Comparison of ENCODE assay signal across 8 mouse cellular contexts in the genomic region with DNA sequence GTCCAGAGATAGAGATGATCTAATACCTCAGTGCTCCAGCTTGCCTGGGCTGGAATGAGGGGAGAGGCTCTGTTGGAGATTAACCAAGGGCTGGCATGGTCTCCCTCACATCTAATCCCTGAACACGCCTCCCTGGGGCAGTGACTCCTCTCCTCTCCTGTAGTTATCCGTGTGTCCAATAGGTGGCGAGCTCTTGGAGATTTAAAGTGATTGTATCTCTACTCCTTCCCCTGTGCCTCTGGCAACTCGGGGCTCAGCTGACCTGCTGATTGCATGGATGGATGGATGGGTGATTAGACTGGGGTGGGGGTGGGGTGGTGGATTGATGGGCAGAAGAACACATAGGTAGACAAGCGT. TPM values are rescaled to one million over a fixed set of nuclear protein-coding genes. Genes with fewer than 3 reads are reported as not detected.
DNase-seq lines count a peak whose midpoint lies in the region; ATAC-seq lines count a peak whose summit lies in the region.

No protein-coding gene starts in this region.

- ATAC-seq in heart, embryonic 12.5 days (ENCODE audit: insufficient number of reproducible peaks, low FRiP score) = no peak
- ATAC-seq in megakaryocyte, adult 5-6 weeks (ENCODE audit: poor library complexity, severe bottlenecking) = peak; percentile 71

- WGBS in heart, embryonic 12.5 days = 18% methylated on average over 5 of the region's 5 CpGs

- no peaks in the 10 kb centered on the region for H3K9me3 ChIP-seq in heart, embryonic 12.5 days (replicated peaks)

- peak; percentile 96 for DNase-seq in heart, adult 11 months
- DNase-seq in B cell, adult 2 months = peak; percentile 63 to 66
- DNase-seq in c-Kit-positive CD71-positive TER-119-negative erythroid progenitor cells, embryonic 14.5 days (ENCODE audit: low read depth) = peak; percentile 59
- DNase-seq in gastrocnemius, postnatal 14 days = peak; percentile 86
- DNase-seq in kidney, postnatal 14 days = peak; percentile 88
- peak; percentile 75 for DNase-seq in yolk sac, embryonic 10.5 days (ENCODE audit: low spot score)

- H3K4me2 ChIP-seq in heart, embryonic 12.5 days = no peak overlapping the region

- intact Hi-C loops in gastrocnemius, postnatal 14 days (cut with DNase I; ENCODE audit: low total_unique reads) = no loop called here

- H3K4me3 ChIP-seq in heart, embryonic 12.5 days = no peak overlapping the region

- H3K4me1 ChIP-seq in heart, embryonic 12.5 days (replicated peaks) = peaks cover 85% of the 10 kb centered on the region

- H3K27me3 ChIP-seq in heart, embryonic 12.5 days (replicated peaks) = no peaks in the 10 kb centered on the region

- H3K9ac ChIP-seq in heart, embryonic 12.5 days = no peak overlapping the region

- H3K27ac ChIP-seq in heart, embryonic 12.5 days (ENCODE audit: poor library complexity, severe bottlenecking) = no peak overlapping the region

- peaks cover 14% of the 10 kb centered on the region for H3K36me3 ChIP-seq in heart, embryonic 12.5 days

RNA-seq across cellular contexts. Expression of a gene that starts 9.9 kb away (rescaled TPM):
- 51.7 and 62.5 TPM in 2 replicates for polyA plus RNA-seq in heart, embryonic 12.5 days (2016; fragmentation: Nextera tagmentation; extraction: Ambion mirVana)
- 100 to 1,000 TPM; 142 to 224 TPM for total RNA-seq in gastrocnemius, postnatal 14 days (2021)
- 1.3 and 4.5 TPM in 2 replicates for total RNA-seq in megakaryocyte, adult 5-6 weeks (2015)
- 1.1 and 1.3 TPM in 2 replicates for total RNA-seq in megakaryocyte, adult 5-6 weeks (2017)

RNA-seq across cellular contexts. Expression of a gene that starts 24.8 kb away (rescaled TPM):
- not detected in 2 replicates for polyA plus RNA-seq in heart, embryonic 12.5 days (2016; fragmentation: Nextera tagmentation; extraction: Ambion mirVana)
- total RNA-seq in gastrocnemius, postnatal 14 days (2021) = under 1 TPM in 1 of 2 experiments, not detected in 1; 0.06 TPM
- total RNA-seq in megakaryocyte, adult 5-6 weeks (2015) = not detected in 2 replicates
- 0.24 TPM in 1 of 2 replicates, not detected in the other for total RNA-seq in megakaryocyte, adult 5-6 weeks (2017)

RNA-seq across cellular contexts. Expression of a gene that starts 30.3 kb away (rescaled TPM):
- polyA plus RNA-seq in heart, embryonic 12.5 days (2016; fragmentation: Nextera tagmentation; extraction: Ambion mirVana) = 0.67 and 1.1 TPM in 2 replicates
- 10 to 100 TPM; 22.9 to 25.7 TPM for total RNA-seq in gastrocnemius, postnatal 14 days (2021)
- total RNA-seq in megakaryocyte, adult 5-6 weeks (2015) = 0.27 TPM in 1 of 2 replicates, not detected in the other
- total RNA-seq in megakaryocyte, adult 5-6 weeks (2017) = 0.40 TPM in 1 of 2 replicates, not detected in the other

RNA-seq across cellular contexts. Expression of a gene that starts 33.6 kb away (rescaled TPM):
- polyA plus RNA-seq in heart, embryonic 12.5 days (2016; fragmentation: Nextera tagmentation; extraction: Ambion mirVana) = 1.1 and 1.5 TPM in 2 replicates
- 10 to 100 TPM; 35.5 to 45.4 TPM for total RNA-seq in gastrocnemius, postnatal 14 days (2021)
- 16.0 and 16.7 TPM in 2 replicates for total RNA-seq in megakaryocyte, adult 5-6 weeks (2015)
- 7.5 and 10.5 TPM in 2 replicates for total RNA-seq in megakaryocyte, adult 5-6 weeks (2017)

RNA-seq across cellular contexts. Expression of a gene that starts 36.6 kb away (rescaled TPM):
- 0.20 TPM in 1 of 2 replicates, not detected in the other for polyA plus RNA-seq in heart, embryonic 12.5 days (2016; fragmentation: Nextera tagmentation; extraction: Ambion mirVana)
- total RNA-seq in gastrocnemius, postnatal 14 days (2021) = 1 to 10 TPM in 1 of 2 experiments, under 1 TPM in 1; 0.23 to 1.2 TPM
- total RNA-seq in megakaryocyte, adult 5-6 weeks (2015) = not detected in 2 replicates
- not detected in 2 replicates for total RNA-seq in megakaryocyte, adult 5-6 weeks (2017)

Comparison
In these comparisons a context has a peak if more than half of its experiments do, and no peak if none do; other contexts are left out.
1. RNA of a gene that starts 9.9 kb away (total RNA-seq): 142 to 224 TPM in gastrocnemius, postnatal 14 days; 1.1 to 4.5 TPM in megakaryocyte, adult 5-6 weeks; every median in the first group is over 10 times any median in the second.
2. RNA of a gene that starts 30.3 kb away (total RNA-seq): 22.9 to 25.7 TPM in gastrocnemius, postnatal 14 days; 0.27 to 0.40 TPM in megakaryocyte, adult 5-6 weeks; every median in the first group is over 10 times any median in the second.
3. Peak in every context shown above with its lines, with median percentiles within 50 percentile points of each other: DNase-seq.